Mouse (Mus musculus) MN1 (cell line): ENCODE measurements around the gene Lgr4.
A peak's percentile ranks its signal among the peaks of the same experiment; 100 is the strongest.
"Not testable (repeated sequence)": the region's sequence is repeated elsewhere in the genome, so short reads cannot be mapped to it uniquely, and the experiment has no call there.

Experiments
- DNase-seq: peaks from one replicate; pipeline ENCODE4 v3.0.0-alpha.2; 2016; ENCODE audit warnings: low spot score

Gene Lgr4

GRCm38 (mm10) chr2:109917496-109918413 is at the start of gene Lgr4:
Lgr4 (plus strand) TSS chr2:109917647.
- DNase-seq, result peak; percentile 98

GRCm38 (mm10) chr2:109879429-109879828 is 38.0 kb upstream of the Lgr4 start:
- DNase-seq, result not testable (repeated sequence)

GRCm38 (mm10) chr2:109881111-109881510 is 36.3 kb upstream of the Lgr4 start:
- DNase-seq, result no peak

GRCm38 (mm10) chr2:109881625-109882024 is 35.8 kb upstream of the Lgr4 start:
- DNase-seq, result no peak

GRCm38 (mm10) chr2:109884106-109884505 is 33.3 kb upstream of the Lgr4 start:
- DNase-seq, result no peak

GRCm38 (mm10) chr2:109884507-109884906 is 32.9 kb upstream of the Lgr4 start:
- DNase-seq, result no peak

GRCm38 (mm10) chr2:109890068-109890467 is 27.4 kb upstream of the Lgr4 start:
- no peak for DNase-seq

GRCm38 (mm10) chr2:109890597-109890996 is 26.9 kb upstream of the Lgr4 start, which contains the start of gene Lin7c:
Lin7c (plus strand) TSS chr2:109890853.
- DNase-seq, result peak; percentile 96

- DNase-seq, result no peak
Observed at GRCm38 (mm10) chr2:109891031-109891430, 26.4 kb upstream of the Lgr4 start.

GRCm38 (mm10) chr2:109891471-109891870 is 26.0 kb upstream of the Lgr4 start:
- peak; percentile 21 for DNase-seq

- DNase-seq, result no peak
Observed at GRCm38 (mm10) chr2:109896311-109896710, 21.1 kb upstream of the Lgr4 start.

GRCm38 (mm10) chr2:109902869-109903268 is 14.6 kb upstream of the Lgr4 start:
- DNase-seq, result no peak

- DNase-seq, result peak; percentile 92
Observed at GRCm38 (mm10) chr2:109904171-109904821, 13.2 kb upstream of the Lgr4 start.

- no peak for DNase-seq
Observed at GRCm38 (mm10) chr2:109909122-109909521, 8.3 kb upstream of the Lgr4 start.

- DNase-seq, result no peak
Observed at GRCm38 (mm10) chr2:109912216-109912615, 5.2 kb upstream of the Lgr4 start.

- no peak for DNase-seq
Observed at GRCm38 (mm10) chr2:109912766-109913165, 4.7 kb upstream of the Lgr4 start.

GRCm38 (mm10) chr2:109913241-109913640 is 4.2 kb upstream of the Lgr4 start:
- DNase-seq, result no peak

- no peak for DNase-seq
Observed at GRCm38 (mm10) chr2:109914601-109915000, 2.8 kb upstream of the Lgr4 start.

- DNase-seq, result peak; percentile 30
Observed at GRCm38 (mm10) chr2:109916782-109917495, 508 bp upstream of the Lgr4 start.

GRCm38 (mm10) chr2:109918592-109919262 is 1.3 kb downstream of the Lgr4 start:
- peak; percentile 14 for DNase-seq

- no peak for DNase-seq
Observed at GRCm38 (mm10) chr2:109920471-109920870, 3.0 kb downstream of the Lgr4 start.
